Mouse (Mus musculus): ENCODE data around the gene Tusc2.

GRCm38 (mm10) chr9:107543299-107543698, 19.8 kb upstream of the Tusc2 start:
- TF ChIP-seq POLR2A (IDR thresholded peaks at IDR 0.05; ENCODE audit: low read depth, low read length) (no peak), CTCF (conservative IDR thresholded peaks at IDR 0.05; ENCODE audit: insufficient read depth, insufficient read length, low read depth, low read length) (no peak)

Data from kidney, adult 2 months (tissue).